ENCODE assay signal across 21 mouse cellular contexts in genomic region chr9:112178438-112178837, GRCm38 (mm10). TPM values are rescaled to one million over a fixed set of nuclear protein-coding genes. Genes with fewer than 3 reads are reported as not detected.
A peak's percentile ranks its signal among the peaks of the same experiment; 100 is the strongest.
DNase-seq lines count a peak whose midpoint lies in the region; ATAC-seq and TF ChIP-seq lines count a peak whose summit lies in the region.
"Had no signal": no experiment of that assay in that cellular context is flagged by ENCODE, and none has a peak within 500 bp of the region (broad histone marks: within the 10 kb centered on the region; RNA-seq: fewer than 3 reads in every experiment).

No protein-coding gene starts in this region.

- ATAC-seq in heart, postnatal 0 days (ENCODE audit: insufficient read depth, low read depth), result no peak
- no peak for ATAC-seq in erythroblast, adult 5-6 weeks (replicated peaks; ENCODE audit: low FRiP score, poor library complexity, severe bottlenecking)

- TF ChIP-seq CTCF in heart, postnatal 0 days (IDR thresholded peaks at IDR 0.05; ENCODE audit: low read depth), result no peak
- TF ChIP-seq CTCF in olfactory bulb, adult 2 months (IDR thresholded peaks at IDR 0.05; ENCODE audit: insufficient read depth, low read depth, low read length), result no peak

- WGBS in heart, postnatal 0 days, result 6% methylated on average over 5 of the region's 5 CpGs
- 47% methylated on average over 5 of the region's 5 CpGs for WGBS in olfactory bulb, adult 2 months

- intact Hi-C loops in heart, postnatal 25 days (cut with DNase I), result no loop called here
- intact Hi-C loops in left cerebral cortex, postnatal 10 days (cut with DNase I), result no loop called here

- H3K9me3 ChIP-seq in heart, postnatal 0 days (replicated peaks; ENCODE audit: control insufficient read depth, low read length), result no peaks in the 10 kb centered on the region
- H3K9me3 ChIP-seq: neural tube, embryonic 13.5 days; stomach, embryonic 15.5 days had no signal

- H3K27ac ChIP-seq in heart, postnatal 0 days (ENCODE audit: low read depth), result peak overlapping the region; percentile 44
- H3K27ac ChIP-seq in olfactory bulb, adult 2 months (ENCODE audit: insufficient read depth, low read depth, low read length), result peak overlapping the region; percentile 61
- H3K27ac ChIP-seq: hindbrain, embryonic 14.5 days; macrophage; neural tube, embryonic 13.5 days; stomach, embryonic 15.5 days had no signal

- peak; percentile 10 for DNase-seq in heart, adult 8-10 months (ENCODE audit: low spot score)
- no peak for DNase-seq in heart, postnatal 25 days (ENCODE audit: low spot score)
- DNase-seq in right cerebral cortex, postnatal 25 days, result peak; percentile 3
- DNase-seq in right cerebral cortex, adult 18-20 months, result no peak
- peak; percentile 27 for DNase-seq in heart, postnatal 0 days (ENCODE audit: low spot score)
- DNase-seq in left cerebral cortex, postnatal 10 days (ENCODE audit: extremely low spot score in 1 of 2, low spot score in 2 of 2), result no peak
- DNase-seq: adrenal gland, postnatal 10 days; cerebellum, adult 2 months; embryo, embryonic 11 days; gastrocnemius, postnatal 14 days; kidney, adult 11 months; kidney, postnatal 25 days; left cerebral cortex, postnatal 4 days; lung, embryonic 14.5 days; spleen, adult 18-20 months had no signal

- H3K27me3 ChIP-seq in heart, postnatal 0 days (ENCODE audit: control insufficient read depth, insufficient read depth, low read length), result no peaks in the 10 kb centered on the region
- H3K27me3 ChIP-seq: neural tube, embryonic 13.5 days; stomach, embryonic 15.5 days had no signal

- H3K4me2 ChIP-seq in heart, postnatal 0 days (ENCODE audit: low read depth, low read length), result no peak overlapping the region
- H3K4me2 ChIP-seq: hindbrain, embryonic 14.5 days; lung, embryonic 14.5 days; neural tube, embryonic 13.5 days; stomach, embryonic 15.5 days had no signal

- no peak overlapping the region for H3K4me3 ChIP-seq in heart, postnatal 0 days (ENCODE audit: low read depth, low read length)
- H3K4me3 ChIP-seq in olfactory bulb, adult 2 months (ENCODE audit: insufficient read depth, low read depth, low read length), result no peak overlapping the region
- H3K4me3 ChIP-seq: neural tube, embryonic 13.5 days; stomach, embryonic 15.5 days had no signal

- no peak overlapping the region for H3K9ac ChIP-seq in heart, postnatal 0 days (replicated peaks; ENCODE audit: low read depth, low read length)
- H3K9ac ChIP-seq: hindbrain, embryonic 14.5 days; lung, embryonic 14.5 days; neural tube, embryonic 13.5 days; stomach, embryonic 15.5 days had no signal

- no peaks in the 10 kb centered on the region for H3K36me3 ChIP-seq in heart, postnatal 0 days (replicated peaks; ENCODE audit: control insufficient read depth, insufficient read depth, low read length)
- H3K36me3 ChIP-seq: stomach, embryonic 15.5 days had no signal

- no peak for TF ChIP-seq POLR2A in olfactory bulb, adult 2 months (IDR thresholded peaks at IDR 0.05; ENCODE audit: insufficient read depth, low read depth, low read length)

- TF ChIP-seq EP300 in heart, postnatal 0 days (IDR thresholded peaks at IDR 0.05; ENCODE audit: low read depth), result no peak

- peaks cover 5% of the 10 kb centered on the region for H3K4me1 ChIP-seq in heart, postnatal 0 days (ENCODE audit: control insufficient read depth, insufficient read depth)
- H3K4me1 ChIP-seq in olfactory bulb, adult 2 months (ENCODE audit: control insufficient read depth, insufficient read depth, low read length), result peaks cover 5% of the 10 kb centered on the region
- H3K4me1 ChIP-seq: stomach, embryonic 15.5 days had no signal

RNA-seq across cellular contexts. Expression of gene Arpp21, which starts 57.3 kb away (rescaled TPM):
- 1 to 10 TPM; 1.5 to 4.4 (median 3.0) TPM for total RNA-seq in heart, adult 8-10 months (2022)
- 1 to 10 TPM; 1.6 to 2.1 TPM for total RNA-seq in heart, postnatal 25 days (2021)
- total RNA-seq in heart, postnatal 0 days (2014; rRNA removed; ENCODE audit: low replicate concordance), result 0.99 and 7.7 TPM in 2 replicates
- polyA plus RNA-seq in heart, postnatal 0 days (2015; fragmentation: Nextera tagmentation; extraction: Ambion mirVana), result 2.5 and 2.7 TPM in 2 replicates
- 229 and 639 TPM in 2 replicates for polyA plus RNA-seq in olfactory bulb, adult 2 months (2012; ENCODE audit: insufficient read depth, insufficient read length, low replicate concordance, missing spikeins)
- 100 to 1,000 TPM; 705 to 707 TPM for total RNA-seq in left cerebral cortex, postnatal 10 days (2021)
- total RNA-seq in erythroblast, adult 5-6 weeks (2015; ENCODE audit: low replicate concordance), result not detected in 2 replicates
- 1.4 TPM in 1 of 2 replicates, not detected in the other for total RNA-seq in erythroblast, adult 5-6 weeks (2017; ENCODE audit: low replicate concordance)

Comparison
In these comparisons a context has a peak if more than half of its experiments do, and no peak if none do; other contexts are left out.
1. DNase-seq: peak in heart, adult 8-10 months (single experiment), right cerebral cortex, postnatal 25 days (single experiment) and heart, postnatal 0 days (single experiment); none in heart, postnatal 25 days (single experiment), right cerebral cortex, adult 18-20 months (single experiment) and left cerebral cortex, postnatal 10 days (0 of 2).
2. RNA of gene Arpp21, which starts 57.3 kb away (total RNA-seq): 705 to 707 TPM in left cerebral cortex, postnatal 10 days; 1.5 to 4.4 TPM in heart, adult 8-10 months, 1.6 to 2.1 TPM in heart, postnatal 25 days, 0.99 to 7.7 TPM in heart, postnatal 0 days and 1.4 TPM in erythroblast, adult 5-6 weeks; every median in the first group is over 10 times any median in the second.